Mouse (Mus musculus): ENCODE measurements around the gene Efna5.

Efna5 gene

DNA sequence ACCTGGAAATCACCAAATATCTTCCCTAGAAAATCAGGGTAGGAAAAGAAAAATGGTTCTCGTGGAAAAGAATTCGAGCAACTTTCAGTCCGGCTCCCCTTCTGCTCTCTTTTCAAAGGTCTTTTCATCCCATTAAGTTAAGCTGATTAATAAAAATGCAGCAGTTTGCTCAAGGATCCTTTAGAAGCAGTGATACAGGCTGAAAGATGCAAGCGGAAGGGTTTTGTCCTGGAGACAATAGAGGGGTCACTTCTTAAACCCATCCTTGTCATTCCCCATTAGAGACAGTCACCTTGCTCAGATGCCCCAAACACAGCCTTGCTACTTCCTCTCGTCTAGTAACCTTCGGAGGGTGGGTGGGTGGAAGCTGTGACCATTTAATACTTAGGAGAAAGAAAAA is 27.4 kb downstream of the Efna5 start:
- ATAC-seq (ENCODE audit: low TSS enrichment) = no peak

DNA sequence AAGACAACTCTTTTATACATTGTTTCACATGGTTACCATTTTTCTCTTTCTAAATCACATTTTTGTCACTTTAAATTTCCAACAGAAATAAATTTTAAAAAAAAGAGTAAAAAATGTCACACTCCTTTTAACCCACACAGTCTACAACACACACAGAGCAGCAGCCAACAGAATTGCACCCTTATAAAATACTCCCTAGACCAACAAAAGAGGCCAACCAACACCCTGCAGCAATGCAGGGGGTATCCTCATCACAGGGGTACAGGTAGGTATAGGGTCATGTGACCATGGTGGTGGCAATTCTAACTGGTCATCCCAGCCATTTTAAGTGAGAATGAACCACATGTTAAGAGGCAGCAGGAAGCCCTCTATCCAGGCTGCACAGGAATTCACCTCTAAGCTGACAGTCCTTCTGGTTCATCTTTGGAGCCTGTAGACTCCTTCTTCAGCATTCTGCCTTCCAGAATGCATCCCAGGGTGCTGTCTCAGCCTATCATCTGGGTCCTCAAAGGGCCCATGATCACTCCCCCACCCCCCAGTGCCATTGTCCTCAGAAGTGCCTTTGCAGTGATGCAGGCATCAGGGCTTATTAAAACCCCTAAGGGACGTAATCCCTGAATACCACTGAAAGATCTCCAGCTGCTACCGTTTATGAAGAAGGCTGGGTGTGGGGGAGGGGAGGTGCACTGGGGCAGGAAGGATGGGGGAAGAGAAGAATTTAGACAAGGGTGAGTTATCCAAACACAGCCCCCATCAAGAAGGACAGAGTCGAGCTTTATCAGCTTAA is 28.1 kb downstream of the Efna5 start:
- ATAC-seq (ENCODE audit: low TSS enrichment) = no peak

- ATAC-seq (ENCODE audit: low TSS enrichment) = no peak
Observed at GRCm38 (mm10) chr17:62851268-62851667, 29.8 kb downstream of the Efna5 start.

GRCm38 (mm10) chr17:62850603-62851002 is 30.5 kb downstream of the Efna5 start:
- no peak for ATAC-seq (ENCODE audit: low TSS enrichment)

- peak; percentile 82 for ATAC-seq (ENCODE audit: low TSS enrichment)
Observed at GRCm38 (mm10) chr17:62849676-62850075, 31.4 kb downstream of the Efna5 start.

- no peak for ATAC-seq (ENCODE audit: low TSS enrichment)
Observed at GRCm38 (mm10) chr17:62845656-62846055, 35.5 kb downstream of the Efna5 start.

GRCm38 (mm10) chr17:62844329-62844728 is 36.8 kb downstream of the Efna5 start:
- ATAC-seq (ENCODE audit: low TSS enrichment) = no peak

GRCm38 (mm10) chr17:62837336-62837735 is 43.8 kb downstream of the Efna5 start:
- ATAC-seq (ENCODE audit: low TSS enrichment) = no peak

DNA sequence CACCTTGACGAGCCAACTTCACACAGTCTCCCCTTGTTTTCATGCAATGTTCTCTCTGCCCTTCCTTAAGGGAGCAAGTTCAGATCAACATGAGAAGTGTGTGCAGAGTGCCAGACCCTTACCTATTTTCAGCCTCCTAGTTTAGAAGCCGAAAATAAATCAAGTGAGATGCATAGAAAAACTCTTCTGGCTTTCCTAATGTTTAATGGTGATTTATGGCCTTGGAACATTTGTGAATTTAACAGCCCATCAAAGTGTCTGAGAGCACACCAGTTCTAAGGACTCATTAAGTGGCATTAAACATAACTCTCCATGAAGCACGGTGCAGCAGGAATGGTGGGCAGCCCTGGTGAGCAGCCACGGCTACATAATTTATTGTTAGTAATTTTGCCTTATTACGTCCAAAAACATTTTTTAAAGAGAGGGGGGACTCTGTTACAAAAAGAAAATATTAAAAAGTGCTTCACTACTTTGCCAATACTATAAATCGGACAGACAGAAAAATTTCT is 44.5 kb downstream of the Efna5 start:
- ATAC-seq (ENCODE audit: low TSS enrichment) = no peak

DNA sequence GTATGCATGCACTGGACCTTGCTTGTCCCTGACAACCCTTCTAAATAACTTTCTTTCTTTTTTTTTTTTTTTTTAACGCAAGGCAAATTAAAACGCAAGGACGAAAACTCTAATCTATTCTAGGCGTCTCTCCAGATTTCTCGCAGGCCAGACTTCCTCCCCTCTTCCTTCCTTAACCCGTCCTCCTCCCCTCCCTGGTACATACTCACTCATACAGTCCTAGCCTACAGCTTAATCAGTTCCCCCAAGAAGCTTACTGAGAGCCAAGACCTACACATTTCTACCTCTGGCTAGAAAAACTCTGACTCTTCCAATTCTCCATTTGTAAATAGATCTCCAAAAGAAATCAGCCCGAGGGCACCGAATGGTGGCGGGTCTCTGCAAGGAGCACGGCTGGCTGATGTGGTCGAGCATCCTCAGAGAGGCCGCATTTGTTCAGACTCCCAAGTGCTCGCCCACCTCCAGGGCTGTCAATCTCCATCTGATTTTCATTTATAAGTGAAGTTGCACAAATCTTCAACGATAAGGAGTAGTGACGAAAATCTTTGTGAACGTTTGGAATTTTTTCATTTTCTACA is 48.5 kb downstream of the Efna5 start:
- ATAC-seq (ENCODE audit: low TSS enrichment) = no peak

GRCm38 (mm10) chr17:62827549-62827948 is 53.6 kb downstream of the Efna5 start:
- ATAC-seq (ENCODE audit: low TSS enrichment) = no peak

GRCm38 (mm10) chr17:62821219-62821618 is 59.9 kb downstream of the Efna5 start:
- ATAC-seq (ENCODE audit: low TSS enrichment) = peak; percentile 74

GRCm38 (mm10) chr17:62819931-62820330 is 61.2 kb downstream of the Efna5 start:
- no peak for ATAC-seq (ENCODE audit: low TSS enrichment)

- no peak for ATAC-seq (ENCODE audit: low TSS enrichment)
Observed at GRCm38 (mm10) chr17:62818821-62819220, 62.3 kb downstream of the Efna5 start.

DNA sequence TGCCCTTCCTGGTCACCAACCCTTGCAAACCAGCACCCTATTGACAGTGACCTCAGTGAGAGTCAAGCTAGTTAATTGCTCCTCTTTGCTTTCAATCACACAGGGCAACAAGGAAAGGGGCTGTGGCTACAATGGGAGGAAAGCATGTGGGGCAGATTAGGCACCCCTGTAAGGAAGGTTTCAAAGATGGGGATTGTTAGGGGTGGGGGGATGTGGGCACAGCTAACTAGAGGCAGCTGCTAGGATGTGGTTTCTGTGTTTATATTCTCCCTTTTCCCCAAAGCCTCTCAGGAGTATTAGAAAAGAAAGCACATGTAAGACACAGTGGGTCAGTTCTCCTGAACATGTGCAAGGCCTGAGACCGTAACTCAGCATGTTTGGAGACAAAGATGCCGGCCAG is 62.8 kb downstream of the Efna5 start:
- ATAC-seq (ENCODE audit: low TSS enrichment) = no peak

DNA sequence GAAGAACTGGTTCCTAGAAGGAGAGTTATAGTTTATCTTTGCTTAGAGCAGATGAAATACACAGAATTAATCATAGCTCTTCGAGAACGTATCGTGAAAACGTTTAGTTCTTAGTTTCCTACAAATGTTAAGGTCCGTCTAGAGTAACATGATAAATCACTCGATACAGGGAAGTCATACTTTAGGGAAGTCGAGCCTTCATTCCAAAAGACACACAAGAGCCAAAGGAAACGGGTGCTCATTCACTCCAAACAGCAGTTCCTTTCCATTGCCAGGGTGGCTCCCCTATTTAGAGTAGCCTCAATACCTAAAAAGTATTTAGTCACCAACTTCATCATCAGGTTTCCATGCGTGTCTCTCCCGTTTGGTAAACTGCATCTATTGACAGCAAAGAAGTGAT is 64.2 kb downstream of the Efna5 start:
- ATAC-seq (ENCODE audit: low TSS enrichment) = no peak

DNA sequence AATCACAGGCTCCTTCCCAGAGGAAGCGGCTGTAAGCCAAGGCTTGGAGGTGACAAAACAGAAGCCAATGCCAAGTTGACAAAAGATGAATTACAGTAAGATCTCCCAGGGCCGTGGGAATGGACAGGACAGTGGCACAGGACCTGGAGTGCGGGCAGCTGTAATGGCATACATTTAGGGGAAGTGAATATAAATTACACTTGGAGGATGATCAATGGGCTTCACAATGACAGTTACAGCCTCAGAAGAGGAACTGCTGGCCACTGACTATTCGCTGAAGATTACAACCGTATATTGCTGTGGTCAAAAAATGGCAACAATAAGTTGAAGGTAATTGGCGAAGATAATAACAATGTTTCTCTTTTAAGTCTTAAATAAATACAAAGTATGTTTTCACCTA is 67.7 kb downstream of the Efna5 start:
- no peak for ATAC-seq (ENCODE audit: low TSS enrichment)

DNA sequence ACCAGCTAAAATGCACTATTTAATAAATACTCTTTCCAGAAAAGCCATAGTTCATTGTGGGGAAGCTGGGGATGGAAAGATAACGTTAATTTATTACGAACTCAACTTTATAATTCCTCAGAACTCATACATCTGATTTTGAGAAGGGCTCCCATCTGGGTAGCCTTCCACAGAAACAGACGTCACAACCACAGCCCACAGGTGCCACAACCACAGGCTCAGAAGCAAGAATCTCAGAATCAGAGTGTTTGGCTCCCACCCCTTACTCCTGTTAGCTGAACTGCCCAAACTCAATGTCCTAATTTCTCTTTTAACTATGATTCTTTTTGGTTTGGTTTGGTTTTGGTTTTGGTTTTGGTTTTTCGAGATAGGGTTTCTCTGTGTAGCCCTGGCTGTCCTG is 73.2 kb downstream of the Efna5 start:
- no peak for ATAC-seq (ENCODE audit: low TSS enrichment)

DNA sequence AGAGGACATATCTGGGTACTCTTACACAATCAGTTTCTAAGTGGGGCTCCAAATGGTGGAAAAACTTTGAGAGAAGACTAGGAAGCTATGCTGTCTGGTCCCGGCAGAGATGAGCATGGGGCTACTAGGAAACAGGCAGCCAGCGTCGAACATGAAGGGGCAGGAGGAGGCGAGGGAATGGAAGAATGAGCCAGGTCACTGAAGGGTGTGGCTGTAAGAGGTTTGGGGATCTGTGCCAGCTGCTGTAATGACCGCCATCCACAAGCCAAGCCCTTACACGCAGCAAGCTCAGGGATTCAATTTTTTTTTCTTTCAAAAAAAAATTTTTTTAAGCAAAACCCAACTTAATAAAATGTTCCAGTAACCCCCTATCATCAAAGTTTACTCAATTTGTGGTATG is 74.5 kb downstream of the Efna5 start:
- ATAC-seq (ENCODE audit: low TSS enrichment) = no peak

- ATAC-seq (ENCODE audit: low TSS enrichment) = no peak
Observed at GRCm38 (mm10) chr17:62802748-62803147, 78.4 kb downstream of the Efna5 start.

DNA sequence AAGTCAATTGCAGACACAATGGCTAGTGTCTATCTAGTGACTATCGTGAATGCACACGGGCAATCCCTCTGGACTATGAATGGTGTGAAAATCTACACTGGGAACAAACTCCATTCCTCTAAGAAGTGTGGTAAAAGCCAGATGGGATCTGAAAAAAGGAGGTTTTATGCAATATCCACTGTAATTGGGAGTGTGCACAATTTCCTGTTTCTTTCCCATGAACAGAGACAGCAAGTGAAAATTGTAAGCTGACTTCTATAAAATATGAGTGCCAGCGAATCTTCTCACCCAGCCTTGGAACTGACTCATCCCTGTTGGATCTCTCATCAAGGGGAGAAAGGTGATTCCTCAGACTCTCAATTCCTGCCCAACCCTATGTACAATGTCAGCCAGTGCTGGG is 83.8 kb downstream of the Efna5 start:
- peak; percentile 77 for ATAC-seq (ENCODE audit: low TSS enrichment)

DNA sequence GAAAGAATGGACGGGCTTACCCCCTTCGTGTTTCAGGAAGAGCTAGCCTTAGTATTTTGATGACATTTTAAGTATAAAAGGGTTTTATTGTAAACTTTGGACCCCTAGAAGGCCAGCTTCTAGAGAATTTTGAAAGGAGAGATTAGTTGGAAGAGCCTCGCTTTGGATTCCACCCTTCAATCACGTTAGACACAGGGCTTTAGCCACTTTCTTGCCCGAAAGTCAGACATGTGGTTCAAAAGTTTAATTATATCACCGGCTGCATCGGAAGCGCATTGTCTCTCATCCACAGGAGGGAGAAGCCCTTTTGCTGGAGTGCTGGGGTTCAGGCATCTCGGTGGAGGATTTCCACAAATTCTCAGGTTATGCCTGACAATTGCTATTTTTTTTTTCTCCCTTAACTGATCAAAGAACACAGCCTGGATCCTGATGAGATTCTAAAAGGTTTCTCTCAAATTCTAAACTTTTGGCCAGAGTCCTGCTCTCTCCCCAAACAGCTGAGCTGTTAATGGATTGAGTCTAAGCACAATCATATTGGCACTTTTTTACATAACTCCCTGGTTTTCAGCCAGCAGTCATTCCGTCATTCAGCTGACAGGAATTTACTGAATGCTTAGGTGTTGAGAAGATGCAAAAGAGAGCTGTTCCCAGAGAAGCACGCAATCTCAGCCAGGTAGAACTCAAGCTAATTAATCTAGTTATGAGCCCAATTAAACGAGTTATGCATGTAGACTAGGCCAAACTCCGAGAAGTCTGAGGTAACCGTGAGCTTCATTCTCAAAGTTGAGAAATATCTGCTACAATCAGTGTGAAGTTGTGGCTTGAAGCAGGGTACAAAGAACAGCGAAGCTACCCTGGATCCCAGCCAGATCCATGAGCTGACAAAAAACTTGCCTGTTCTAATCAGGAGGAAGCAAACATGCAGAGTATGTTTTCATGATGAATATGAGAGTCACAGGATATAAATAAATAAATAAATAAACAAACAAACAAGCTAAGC is 91.5 kb downstream of the Efna5 start:
- ATAC-seq (ENCODE audit: low TSS enrichment) = no peak

Measured in frontal cortex, adult (tissue).